Mouse (Mus musculus): ENCODE measurements at regions not wholly inside any gene's neighbourhood (a gene's known extent, or its start where the extent isn't known, plus 50 kb on each side); places are given as distances from the start of the nearest gene placed in this dataset.

- no peak for DNase-seq (ENCODE audit: extremely low read depth, insufficient read length, low spot score)
These were observed 96.1 kb upstream of the Snap25 start for GRCm38 (mm10) chr2:136617138-136617537.

GRCm38 (mm10) chr2:136618114-136618513, 95.1 kb upstream of the Snap25 start:
- DNase-seq (ENCODE audit: extremely low read depth, insufficient read length, low spot score): no peak

GRCm38 (mm10) chr2:136620309-136620708, 92.9 kb upstream of the Snap25 start:
- DNase-seq (ENCODE audit: extremely low read depth, insufficient read length, low spot score): no peak

GRCm38 (mm10) chr2:136620969-136621368, 92.3 kb upstream of the Snap25 start:
- DNase-seq (ENCODE audit: extremely low read depth, insufficient read length, low spot score): no peak

GRCm38 (mm10) chr2:136623808-136624489, 89.3 kb upstream of the Snap25 start:
- no peak for DNase-seq (ENCODE audit: extremely low read depth, insufficient read length, low spot score)

- DNase-seq (ENCODE audit: extremely low read depth, insufficient read length, low spot score): no peak
These were observed 88.8 kb upstream of the Snap25 start for GRCm38 (mm10) chr2:136624490-136624850.

- DNase-seq (ENCODE audit: extremely low read depth, insufficient read length, low spot score): no peak
These were observed 66.3 kb upstream of the Snap25 start for GRCm38 (mm10) chr2:136646917-136647316.

- peak; percentile 31 for DNase-seq (ENCODE audit: extremely low read depth, insufficient read length, low spot score)
These were observed 64.6 kb upstream of the Snap25 start for GRCm38 (mm10) chr2:136648606-136649005.

- no peak for DNase-seq (ENCODE audit: extremely low read depth, insufficient read length, low spot score)
These were observed 62.5 kb upstream of the Snap25 start for GRCm38 (mm10) chr2:136650721-136651120.

GRCm38 (mm10) chr2:136652206-136653003, 60.8 kb upstream of the Snap25 start:
- DNase-seq (ENCODE audit: extremely low read depth, insufficient read length, low spot score): no peak

All from 3134 (cell line).